Mouse (Mus musculus) layer of hippocampus, adult 9-11 months (tissue): ENCODE measurements around the gene Col6a5.
A peak's percentile ranks its signal among the peaks of the same experiment; 100 is the strongest.

Source experiments
- DNase-seq: peaks from one replicate; pipeline ENCODE4 v3.0.0; 2022

Gene Col6a5

DNA sequence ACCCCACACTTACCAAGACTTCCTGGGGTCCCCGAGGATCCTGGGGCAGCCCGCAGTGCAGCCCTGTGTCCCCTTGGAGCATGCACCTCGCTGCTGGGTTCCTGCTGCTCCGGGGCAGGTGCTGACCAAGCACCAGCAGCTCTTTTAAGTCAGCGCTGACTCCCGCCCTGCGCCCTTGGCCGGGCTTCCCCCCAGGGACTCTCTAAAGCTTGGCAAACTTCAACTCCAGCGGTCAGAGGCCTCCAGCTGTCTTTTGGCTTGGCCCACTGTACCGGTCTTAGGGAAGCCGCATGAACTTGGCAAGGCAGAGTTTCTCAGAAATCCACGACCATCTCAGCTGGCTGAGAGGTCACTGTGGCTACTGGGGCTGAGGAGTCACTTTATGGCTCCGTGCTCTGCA is at the start of gene Col6a5:
Gene Col6a5, minus strand, starts transcription at position 111 of the 400 bp plus-strand sequence.
- DNase-seq = no peak

- no peak for DNase-seq
Measured at GRCm38 (mm10) chr9:105997955-105998354, 37.5 kb upstream of the Col6a5 start.

DNA sequence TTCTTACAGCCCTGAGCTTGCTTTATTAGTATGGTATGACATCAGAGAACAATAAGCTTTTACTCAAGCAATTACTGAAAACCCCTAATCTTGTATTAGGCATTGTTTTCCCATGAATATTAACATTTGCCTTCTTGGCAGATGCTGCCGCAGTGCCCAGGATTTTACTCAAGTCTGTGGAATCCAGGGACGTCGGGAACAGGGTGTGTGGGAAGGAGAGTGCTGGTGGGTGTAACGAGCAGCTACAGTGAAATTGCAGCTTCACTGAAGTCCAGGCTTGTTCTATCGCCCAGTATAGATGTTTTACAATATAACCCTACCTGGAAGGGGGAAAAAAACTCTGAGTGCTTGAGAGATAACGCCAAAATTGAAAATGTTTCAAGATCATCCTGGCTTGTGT is 32.0 kb upstream of the Col6a5 start:
- peak; percentile 29 for DNase-seq

- DNase-seq = no peak
Measured at GRCm38 (mm10) chr9:105990099-105990498, 29.7 kb upstream of the Col6a5 start.

DNA sequence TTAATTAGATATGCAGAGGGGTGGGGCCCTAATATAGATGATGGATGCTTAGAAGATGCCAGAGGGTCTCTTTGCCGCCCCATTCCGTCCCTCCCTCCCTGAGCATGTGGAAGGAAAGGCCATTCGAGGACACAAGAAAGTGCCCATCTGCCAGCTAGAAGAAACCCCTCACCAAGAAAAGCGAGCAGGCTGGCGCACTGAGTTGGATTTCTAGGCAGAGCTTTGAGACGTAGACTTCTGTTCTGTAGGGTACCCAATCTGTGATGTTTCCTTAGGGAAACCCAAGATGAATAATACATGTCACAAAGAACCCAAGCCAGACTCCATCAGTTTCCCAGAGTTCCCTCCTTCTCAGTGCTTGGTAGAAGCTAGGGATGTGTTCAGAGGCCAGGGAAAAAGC is 29.0 kb upstream of the Col6a5 start:
- DNase-seq = peak; percentile 10

DNA sequence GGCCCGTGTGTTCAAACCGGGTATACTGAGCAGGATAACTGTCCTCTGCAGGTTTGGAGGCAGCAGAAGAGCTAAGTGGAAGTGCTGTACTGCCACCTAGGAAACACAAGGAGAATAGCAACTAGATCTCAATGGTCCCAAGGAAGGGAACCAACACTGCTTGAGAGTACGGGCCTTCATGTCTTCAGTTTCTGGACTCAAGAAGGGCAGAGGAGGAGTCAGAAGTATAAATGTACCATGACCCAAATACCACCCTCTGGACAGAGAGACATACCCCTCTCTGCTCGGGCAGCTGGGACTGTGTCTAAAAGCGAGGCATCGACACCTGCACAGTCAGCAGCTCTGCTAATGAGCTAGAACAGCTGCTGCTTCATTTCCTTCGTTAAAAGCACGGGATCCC is 27.7 kb upstream of the Col6a5 start:
- peak; percentile 18 for DNase-seq

GRCm38 (mm10) chr9:105984931-105985519 is 24.6 kb upstream of the Col6a5 start:
- no peak for DNase-seq

- DNase-seq = no peak
Measured at GRCm38 (mm10) chr9:105978479-105978878, 18.0 kb upstream of the Col6a5 start.

DNA sequence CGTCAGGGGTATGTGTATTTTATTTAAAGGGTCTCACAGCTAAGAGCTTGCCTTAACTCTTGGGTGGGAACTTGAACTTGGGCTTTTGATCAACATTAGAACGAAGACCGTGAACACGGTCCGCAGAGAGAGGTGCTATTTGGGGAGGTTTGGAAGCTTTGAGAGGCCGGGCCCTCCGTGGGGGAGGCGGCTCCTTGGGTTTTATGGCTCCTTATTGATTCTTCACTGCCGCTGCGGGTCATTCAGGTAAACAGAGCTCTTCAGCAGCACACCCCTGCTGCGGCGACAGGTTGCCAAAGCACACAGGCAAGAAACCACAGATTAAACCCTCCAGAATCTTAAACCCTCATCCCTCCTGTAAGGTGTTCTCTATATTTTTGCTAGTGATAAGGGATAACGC is 16.4 kb upstream of the Col6a5 start:
- DNase-seq = no peak

- DNase-seq = no peak
Measured at GRCm38 (mm10) chr9:105976314-105976713, 15.9 kb upstream of the Col6a5 start.

- no peak for DNase-seq
Measured at GRCm38 (mm10) chr9:105973736-105974135, 13.3 kb upstream of the Col6a5 start.

DNA sequence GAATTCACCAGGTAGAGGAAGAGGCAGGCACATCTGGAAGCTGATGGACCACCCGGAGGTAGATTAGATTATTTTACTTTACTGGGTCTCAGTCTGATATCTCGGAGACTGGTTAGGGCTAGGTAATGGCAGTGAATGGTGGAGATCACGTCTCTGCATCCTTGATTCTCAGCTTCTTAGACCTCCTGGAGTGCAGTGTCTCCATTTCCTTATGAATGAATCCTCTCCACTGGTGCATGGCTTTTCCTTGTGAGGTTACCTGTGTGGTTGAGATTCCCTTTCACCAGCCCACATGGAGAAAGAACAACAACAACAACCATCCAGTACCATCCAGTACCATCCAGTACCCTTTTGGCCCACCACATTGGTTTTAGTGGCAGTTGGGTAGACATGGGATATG is 11.6 kb upstream of the Col6a5 start:
- no peak for DNase-seq

- no peak for DNase-seq
Measured at GRCm38 (mm10) chr9:105971351-105971894, 11.0 kb upstream of the Col6a5 start.

- DNase-seq = no peak
Measured at GRCm38 (mm10) chr9:105970901-105971300, 10.5 kb upstream of the Col6a5 start.

GRCm38 (mm10) chr9:105967976-105968375 is 7.5 kb upstream of the Col6a5 start:
- no peak for DNase-seq

GRCm38 (mm10) chr9:105959116-105959515 is 1.3 kb downstream of the Col6a5 start:
- no peak for DNase-seq

GRCm38 (mm10) chr9:105949755-105950154 is 10.7 kb downstream of the Col6a5 start:
- DNase-seq = no peak

DNA sequence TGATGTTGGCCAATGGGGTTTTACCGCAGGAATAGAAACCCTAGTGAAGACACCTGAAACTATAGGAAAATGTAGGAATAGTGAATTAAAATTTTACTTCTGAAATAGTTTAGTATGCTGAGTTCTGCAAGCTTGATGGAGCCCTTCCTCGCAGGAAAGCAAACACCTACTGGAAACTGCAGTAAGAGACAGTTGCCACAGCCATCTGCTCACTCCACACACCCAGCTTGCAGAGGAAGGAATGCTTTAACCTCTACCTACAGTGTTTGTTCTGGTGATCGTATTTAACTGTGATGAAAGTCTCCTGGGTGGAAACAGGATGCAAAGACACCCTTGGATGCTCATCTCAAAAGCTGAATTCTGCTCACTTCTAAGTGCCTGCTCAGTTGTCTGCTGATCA is 12.9 kb downstream of the Col6a5 start:
- peak; percentile 74 for DNase-seq

DNA sequence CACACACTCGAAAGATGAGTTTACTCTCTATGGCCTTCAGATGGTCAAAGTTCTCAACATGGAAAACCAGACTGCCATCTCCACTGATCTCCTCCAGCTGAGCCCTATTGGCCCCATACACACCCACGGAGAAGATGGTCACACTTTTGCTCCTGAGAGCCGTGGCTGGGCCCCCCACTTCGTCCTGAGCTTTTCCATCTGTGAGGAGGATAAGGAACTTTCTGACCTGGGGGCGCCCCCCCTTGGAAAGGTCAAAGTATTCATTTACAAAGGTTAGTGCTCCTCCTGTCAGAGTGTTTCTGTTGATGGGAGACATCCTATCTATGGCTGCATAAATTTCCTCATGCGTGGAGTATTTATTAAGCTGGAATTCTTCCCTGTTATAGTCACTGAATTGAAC is 26.6 kb downstream of the Col6a5 start:
- no peak for DNase-seq

- DNase-seq = no peak
Measured at GRCm38 (mm10) chr9:105929287-105929686, 31.2 kb downstream of the Col6a5 start.

- no peak for DNase-seq
Measured at GRCm38 (mm10) chr9:105928406-105929071, 31.9 kb downstream of the Col6a5 start.

DNA sequence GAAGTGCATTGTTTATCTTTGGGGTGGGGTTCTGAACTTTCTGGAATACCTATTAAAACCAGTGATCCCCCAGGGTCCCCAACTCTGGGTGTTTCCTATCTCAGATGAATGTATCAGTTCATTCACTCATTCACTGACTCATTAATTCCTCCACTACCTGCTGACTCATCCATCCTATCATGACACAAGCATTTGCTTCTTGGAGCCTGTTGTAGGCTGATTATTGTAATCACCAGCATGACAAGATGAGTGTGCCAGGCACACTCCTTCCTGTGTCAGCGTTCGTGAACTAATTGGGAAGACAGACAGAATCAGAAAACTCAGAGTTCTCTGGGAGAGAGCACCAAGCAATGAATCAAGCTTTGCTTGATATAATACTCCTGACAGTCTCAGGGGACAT is 36.8 kb downstream of the Col6a5 start:
- DNase-seq = no peak

- no peak for DNase-seq
Measured at GRCm38 (mm10) chr9:105915186-105915585, 45.3 kb downstream of the Col6a5 start.

DNA sequence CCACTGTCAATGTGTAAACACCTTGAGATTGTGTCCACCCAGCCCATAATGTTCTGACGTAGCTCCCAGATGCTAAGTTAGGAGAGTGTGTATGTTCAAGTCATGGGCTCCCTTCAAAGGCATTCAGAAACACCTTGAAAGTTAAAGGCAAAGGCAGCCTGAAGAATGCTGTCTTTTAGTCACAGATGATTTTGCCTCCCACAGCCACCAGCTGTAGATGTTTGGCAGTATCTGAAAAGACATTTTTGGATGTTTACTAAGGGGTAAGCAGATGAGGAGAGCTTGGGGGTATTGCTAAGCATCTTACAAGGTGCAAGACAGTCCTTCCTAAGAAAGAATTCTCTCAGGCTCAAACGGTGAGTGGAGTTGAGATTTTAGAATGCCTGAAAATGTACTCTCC is 50.3 kb downstream of the Col6a5 start:
- peak; percentile 43 for DNase-seq

GRCm38 (mm10) chr9:105909352-105909751 is 51.1 kb downstream of the Col6a5 start:
- DNase-seq = no peak
